14 mouse cellular contexts compared by ENCODE assay signal in genomic region chr9:66977982-66978381, GRCm38 (mm10). TPM values are rescaled to one million over a fixed set of nuclear protein-coding genes. Genes with fewer than 3 reads are reported as not detected.
DNase-seq lines count a peak whose midpoint lies in the region; ATAC-seq and TF ChIP-seq lines count a peak whose summit lies in the region.
"Had no signal": no experiment of that assay in that cellular context is flagged by ENCODE, and none has a peak within 500 bp of the region (broad histone marks: within the 10 kb centered on the region; RNA-seq: fewer than 3 reads in every experiment).

No protein-coding gene starts in this region.

- TF ChIP-seq EP300 in liver, postnatal 0 days (IDR thresholded peaks at IDR 0.05; ENCODE audit: low read depth) = no peak
- no peak for TF ChIP-seq EP300 in MEL (IDR thresholded peaks at IDR 0.05; ENCODE audit: low read depth in 1 of 2, low read length in 2 of 2)

- H3K36me3 ChIP-seq in liver, embryonic 11.5 days (ENCODE audit: control insufficient read depth, insufficient read depth, low read length) = no peaks in the 10 kb centered on the region
- no peaks in the 10 kb centered on the region for H3K36me3 ChIP-seq in liver, postnatal 0 days (replicated peaks; ENCODE audit: insufficient read depth, low read length)
- H3K36me3 ChIP-seq in MEL (ENCODE audit: control insufficient read depth in 1 of 2, insufficient read depth in 2 of 2, low read length in 2 of 2) = peaks cover 0 to 12% of the 10 kb centered on the region in 2 experiments; a peak in 2 of 4 replicates
- H3K36me3 ChIP-seq: hindbrain, embryonic 15.5 days; limb, embryonic 12.5 days; midbrain, embryonic 15.5 days; neural tube, embryonic 13.5 days had no signal

- no peak for TF ChIP-seq POLR2A in MEL (IDR thresholded peaks at IDR 0.05; ENCODE audit: control insufficient read depth in 1 of 2, insufficient read depth in 1 of 2, low read depth in 1 of 2, low read length in 2 of 2, poor library complexity in 1 of 2)

- no peaks in the 10 kb centered on the region for H3K27me3 ChIP-seq in liver, embryonic 11.5 days (replicated peaks; ENCODE audit: control insufficient read depth, insufficient read depth, low read length)
- no peaks in the 10 kb centered on the region for H3K27me3 ChIP-seq in liver, postnatal 0 days (ENCODE audit: insufficient read depth, low read length)
- H3K27me3 ChIP-seq in MEL (ENCODE audit: control insufficient read depth in 1 of 2, insufficient read depth in 2 of 2, low read length in 2 of 2) = no peaks in the 10 kb centered on the region
- H3K27me3 ChIP-seq: hindbrain, embryonic 15.5 days; limb, embryonic 12.5 days; midbrain, embryonic 15.5 days; neural tube, embryonic 13.5 days had no signal

- H3K4me1 ChIP-seq in liver, embryonic 11.5 days (replicated peaks; ENCODE audit: control insufficient read depth, insufficient read depth, low read length) = no peaks in the 10 kb centered on the region
- H3K4me1 ChIP-seq in liver, postnatal 0 days (ENCODE audit: insufficient read depth) = peaks cover 7% of the 10 kb centered on the region; the same call in 1 of the 2 replicates
- H3K4me1 ChIP-seq in MEL (ENCODE audit: control insufficient read depth in 1 of 2, insufficient read depth in 2 of 2, low read length in 2 of 2) = peaks cover 3 to 15% of the 10 kb centered on the region in 2 experiments; a peak in 3 of 4 replicates

- no peak overlapping the region for H3K27ac ChIP-seq in liver, embryonic 11.5 days (ENCODE audit: low read depth, low read length)
- no peak overlapping the region for H3K27ac ChIP-seq in liver, postnatal 0 days (ENCODE audit: low read depth)
- no peak overlapping the region for H3K27ac ChIP-seq in MEL (ENCODE audit: control insufficient read depth, low read depth, low read length)
- H3K27ac ChIP-seq: hindbrain, embryonic 15.5 days; limb, embryonic 12.5 days; midbrain, embryonic 15.5 days; neural tube, embryonic 13.5 days had no signal

- peaks cover 3% of the 10 kb centered on the region; the same call in 1 of the 2 replicates for H3K79me2 ChIP-seq in MEL (ENCODE audit: control insufficient read depth, insufficient read depth, low read length, poor library complexity)

- TF ChIP-seq RAD21 in MEL (IDR thresholded peaks at IDR 0.05; ENCODE audit: low read depth, low read length) = no peak

- no peaks in the 10 kb centered on the region for H3K9me3 ChIP-seq in liver, embryonic 11.5 days (ENCODE audit: control insufficient read depth, low read length)
- no peaks in the 10 kb centered on the region for H3K9me3 ChIP-seq in liver, postnatal 0 days (ENCODE audit: low read length)
- no peaks in the 10 kb centered on the region for H3K9me3 ChIP-seq in MEL (replicated peaks; ENCODE audit: insufficient read depth, low read length)
- H3K9me3 ChIP-seq: hindbrain, embryonic 15.5 days; limb, embryonic 12.5 days; midbrain, embryonic 15.5 days; neural tube, embryonic 13.5 days had no signal

- ATAC-seq in liver, embryonic 11.5 days (replicated peaks; ENCODE audit: low FRiP score) = no peak
- no peak for ATAC-seq in liver, postnatal 0 days
- ATAC-seq in megakaryocyte progenitor cell, adult 5-6 weeks (replicated peaks; ENCODE audit: poor library complexity) = peak; percentile 33; the same call in 1 of the 2 replicates
- ATAC-seq: forebrain, postnatal 0 days; lung, postnatal 0 days; midbrain, embryonic 15.5 days had no signal

- 0 out of 2 replicates have a peak overlapping the region, but pooled peaks have one; percentile 8 for H3K9ac ChIP-seq in liver, embryonic 11.5 days (ENCODE audit: low read depth, low read length)
- no peak overlapping the region for H3K9ac ChIP-seq in liver, postnatal 0 days (replicated peaks)
- H3K9ac ChIP-seq in MEL (ENCODE audit: control insufficient read depth, low read depth, low read length, poor library complexity, severe bottlenecking) = peak overlapping the region; percentile 7; the same call in 1 of the 2 replicates
- H3K9ac ChIP-seq: forebrain, postnatal 0 days; hindbrain, embryonic 15.5 days; limb, embryonic 12.5 days; midbrain, embryonic 15.5 days; neural tube, embryonic 13.5 days had no signal

- DNase-seq in cerebellum, postnatal 25 days = peak; percentile 41 to 66
- DNase-seq in cerebellum, adult 9-10 months = no peak
- no peak for DNase-seq in liver, embryonic 11.5 days (ENCODE audit: low spot score)
- DNase-seq in liver, postnatal 0 days = no peak
- DNase-seq in MEL (ENCODE audit: low read depth, low spot score) = peak; percentile 59
- no peak for DNase-seq in MN1 (ENCODE audit: low spot score)
- no peak for DNase-seq in gastrocnemius, postnatal 25 days
- DNase-seq: forebrain, postnatal 0 days had no signal

- no peak for TF ChIP-seq CTCF in liver, postnatal 0 days (IDR thresholded peaks at IDR 0.05; ENCODE audit: low read depth)
- no peak for TF ChIP-seq CTCF in MEL (IDR thresholded peaks at IDR 0.05 in 2 of 3, conservative IDR thresholded peaks at IDR 0.05 in 1 of 3; ENCODE audit: control insufficient read depth in 1 of 3, insufficient read depth in 1 of 3, low read depth in 2 of 3, low read length in 3 of 3, poor library complexity in 1 of 3, severe bottlenecking in 1 of 3)

- H3K4me3 ChIP-seq in liver, embryonic 11.5 days (ENCODE audit: low read depth, low read length) = no peak overlapping the region
- no peak overlapping the region for H3K4me3 ChIP-seq in liver, postnatal 0 days (ENCODE audit: low read depth, low read length)
- no peak overlapping the region for H3K4me3 ChIP-seq in MEL (ENCODE audit: control insufficient read depth in 1 of 2, insufficient read depth in 1 of 2, low read depth in 2 of 2, low read length in 2 of 2)
- H3K4me3 ChIP-seq: hindbrain, embryonic 15.5 days; limb, embryonic 12.5 days; midbrain, embryonic 15.5 days; neural tube, embryonic 13.5 days had no signal

- no peak overlapping the region for H3K4me2 ChIP-seq in liver, embryonic 11.5 days
- H3K4me2 ChIP-seq in liver, postnatal 0 days (ENCODE audit: low read depth, low read length) = no peak overlapping the region
- H3K4me2 ChIP-seq: hindbrain, embryonic 15.5 days; limb, embryonic 12.5 days; midbrain, embryonic 15.5 days; neural tube, embryonic 13.5 days had no signal

- 94% methylated on average over 1 of the region's 1 CpGs for WGBS in liver, embryonic 11.5 days
- WGBS in liver, postnatal 0 days (ENCODE audit: insufficient replicate concordance) = 61% methylated on average over 1 of the region's 1 CpGs

TF ChIP-seq in MEL, 35 proteins besides CTCF, POLR2A, EP300 and RAD21:
- TF ChIP-seq MAZ (IDR thresholded peaks at IDR 0.05; ENCODE audit: low read depth, low read length) (no peak), BHLHE40 (IDR thresholded peaks at IDR 0.05; ENCODE audit: borderline replicate concordance, low read depth, low read length) (no peak), TBP (IDR thresholded peaks at IDR 0.05; ENCODE audit: low read depth, low read length) (0 out of 2 replicates have a peak, but pooled peaks have one; percentile 12)

RNA-seq across cellular contexts. Expression of gene Lactb, which starts 2.7 kb away (rescaled TPM):
- polyA plus RNA-seq in liver, embryonic 11.5 days (2014; fragmentation: Nextera tagmentation; extraction: Ambion mirVana) = 11.6 and 12.7 TPM in 2 replicates
- polyA plus RNA-seq in liver, postnatal 0 days (2015; fragmentation: Nextera tagmentation; extraction: Ambion mirVana) = 13.3 and 15.2 TPM in 2 replicates
- total RNA-seq in MEL (2012; rRNA removed) = 27.0 and 28.9 TPM in 2 replicates
- polyA plus RNA-seq in MEL (2012; ENCODE audit: insufficient read depth in 1 of 2, insufficient read length in 2 of 2, low read depth in 1 of 2, low replicate concordance in 2 of 2, missing spikeins in 1 of 2) = 100 to 1,000 TPM in 1 of 2 experiments, 10 to 100 TPM in 1; 36.9 to 108 TPM
- 38.4 and 42.3 TPM in 2 replicates for total RNA-seq in megakaryocyte progenitor cell, adult 5-6 weeks (2015)
- total RNA-seq in megakaryocyte progenitor cell, adult 5-6 weeks (2017) = 26.8 and 36.1 TPM in 2 replicates
- total RNA-seq in gastrocnemius, postnatal 25 days (2021) = 10 to 100 TPM; 17.8 to 19.5 TPM

RNA-seq across cellular contexts. Expression of gene Rps27l, which starts 32.1 kb away (rescaled TPM):
- polyA plus RNA-seq in liver, embryonic 11.5 days (2014; fragmentation: Nextera tagmentation; extraction: Ambion mirVana) = 1,011 and 1,028 TPM in 2 replicates
- polyA plus RNA-seq in liver, postnatal 0 days (2015; fragmentation: Nextera tagmentation; extraction: Ambion mirVana) = 587 and 618 TPM in 2 replicates
- 502 and 524 TPM in 2 replicates for total RNA-seq in MEL (2012; rRNA removed)
- 100 to 1,000 TPM in 1 of 2 experiments, not detected in 1; 469 TPM for polyA plus RNA-seq in MEL (2012; ENCODE audit: insufficient read depth in 1 of 2, insufficient read length in 2 of 2, low read depth in 1 of 2, low replicate concordance in 2 of 2, missing spikeins in 1 of 2)
- total RNA-seq in megakaryocyte progenitor cell, adult 5-6 weeks (2015) = 550 and 649 TPM in 2 replicates
- total RNA-seq in megakaryocyte progenitor cell, adult 5-6 weeks (2017) = 166 and 174 TPM in 2 replicates
- 100 to 1,000 TPM; 198 to 200 TPM for total RNA-seq in gastrocnemius, postnatal 25 days (2021)

RNA-seq across cellular contexts. Expression of gene Rab8b, which starts 58.5 kb away (rescaled TPM):
- polyA plus RNA-seq in liver, embryonic 11.5 days (2014; fragmentation: Nextera tagmentation; extraction: Ambion mirVana) = 43.1 and 44.3 TPM in 2 replicates
- polyA plus RNA-seq in liver, postnatal 0 days (2015; fragmentation: Nextera tagmentation; extraction: Ambion mirVana) = 9.1 and 10.7 TPM in 2 replicates
- 15.0 and 16.4 TPM in 2 replicates for total RNA-seq in MEL (2012; rRNA removed)
- polyA plus RNA-seq in MEL (2012; ENCODE audit: insufficient read depth in 1 of 2, insufficient read length in 2 of 2, low read depth in 1 of 2, low replicate concordance in 2 of 2, missing spikeins in 1 of 2) = 10 to 100 TPM in 1 of 2 experiments, not detected in 1; 16.1 TPM
- total RNA-seq in megakaryocyte progenitor cell, adult 5-6 weeks (2015) = 45.6 and 48.8 TPM in 2 replicates
- total RNA-seq in megakaryocyte progenitor cell, adult 5-6 weeks (2017) = 78.3 and 81.2 TPM in 2 replicates
- 1 to 10 TPM; 5.0 to 6.1 TPM for total RNA-seq in gastrocnemius, postnatal 25 days (2021)

Comparison
In these comparisons a context has a peak if more than half of its experiments do, and no peak if none do; other contexts are left out.
1. DNase-seq: peak in cerebellum, postnatal 25 days (2 of 2) and MEL (single experiment); none in cerebellum, adult 9-10 months (single experiment), liver, embryonic 11.5 days (single experiment), liver, postnatal 0 days (single experiment), MN1 (single experiment) and gastrocnemius, postnatal 25 days (single experiment).